Mouse (Mus musculus) liver (tissue): Measurements from ENCODE around the gene Wdr74.

ENCODE experiments used
- DNase-seq: peaks from one replicate; pipeline ENCODE4 v3.0.0-alpha.2; 2020; ENCODE audit warnings: mixed read lengths

The Wdr74 gene

DNA sequence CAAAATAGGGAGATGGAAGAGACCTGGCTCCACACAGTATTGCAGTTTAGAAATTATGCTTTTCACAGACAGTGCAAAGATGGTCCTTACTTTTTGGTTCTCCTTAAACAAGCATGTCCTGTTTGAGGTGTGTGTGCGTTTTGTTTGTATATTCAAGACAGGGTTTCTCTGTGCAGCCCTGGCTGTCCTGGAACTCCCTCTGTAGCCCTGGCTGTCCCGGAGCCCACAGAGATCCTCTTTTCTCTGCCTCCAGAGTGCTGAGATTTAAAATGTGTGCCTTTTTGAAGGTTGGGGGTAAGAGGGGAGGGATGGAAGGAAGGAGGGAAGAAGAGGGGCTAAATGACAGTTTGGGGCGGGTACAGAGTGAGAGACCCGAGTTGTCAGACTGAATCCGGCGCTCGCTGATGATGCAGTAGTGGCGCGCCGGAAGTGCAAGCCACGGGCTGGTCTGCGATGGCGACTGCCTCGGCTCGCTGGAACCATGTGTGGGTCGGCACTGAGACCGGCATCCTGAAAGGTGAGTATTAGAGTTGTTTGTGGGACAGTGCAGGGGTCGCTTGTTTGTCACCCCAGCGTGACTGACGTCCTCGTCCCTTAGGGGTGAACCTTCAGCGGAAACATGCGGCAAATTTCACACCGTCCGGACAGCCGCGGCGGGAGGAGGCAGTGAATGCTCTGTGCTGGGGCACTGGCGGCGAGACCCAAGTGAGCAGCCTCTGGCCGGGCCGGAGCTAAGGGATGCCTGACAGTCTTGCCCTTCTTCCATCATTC lies at the start of gene Wdr74:
Wdr74 (plus strand) TSS at position 439 of the 771 bp plus-strand sequence.
- peak; percentile 87 for DNase-seq

DNA sequence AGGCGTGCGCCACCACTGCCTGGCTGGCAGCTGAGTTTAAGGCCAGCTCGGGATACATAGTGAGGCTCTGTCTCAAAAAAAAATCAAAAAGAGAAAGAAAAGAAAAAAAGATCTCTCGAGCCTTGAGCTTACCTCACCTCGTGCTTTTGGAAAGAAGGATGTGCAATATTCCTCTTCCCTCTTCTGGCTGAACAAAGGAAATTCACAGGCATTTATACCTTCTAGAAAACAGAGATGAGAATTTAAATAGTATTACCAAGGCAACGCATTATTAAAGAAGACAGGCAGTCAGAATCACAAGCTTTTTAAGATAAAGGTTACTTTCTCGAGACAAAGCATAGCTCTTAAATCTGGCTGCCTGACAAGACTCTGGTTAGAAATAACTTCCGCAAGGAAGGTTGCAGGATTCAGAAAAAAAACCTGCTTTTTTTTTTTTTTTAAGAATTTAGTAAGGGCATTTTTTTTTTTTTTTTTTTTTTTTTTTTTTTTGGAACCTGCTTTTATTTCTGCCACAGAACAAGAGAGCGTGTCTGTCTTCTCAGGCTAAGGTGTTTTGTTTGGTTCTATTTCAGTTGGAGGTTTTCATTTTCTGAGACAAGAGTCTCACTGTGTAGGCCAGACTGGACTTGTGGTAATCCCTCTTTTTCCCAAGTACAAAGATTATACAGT lies 43.6 kb upstream of the Wdr74 start:
- DNase-seq = no peak

- DNase-seq = no peak
Measured at GRCm38 (mm10) chr19:8692740-8693139, 42.9 kb upstream of the Wdr74 start.

DNA sequence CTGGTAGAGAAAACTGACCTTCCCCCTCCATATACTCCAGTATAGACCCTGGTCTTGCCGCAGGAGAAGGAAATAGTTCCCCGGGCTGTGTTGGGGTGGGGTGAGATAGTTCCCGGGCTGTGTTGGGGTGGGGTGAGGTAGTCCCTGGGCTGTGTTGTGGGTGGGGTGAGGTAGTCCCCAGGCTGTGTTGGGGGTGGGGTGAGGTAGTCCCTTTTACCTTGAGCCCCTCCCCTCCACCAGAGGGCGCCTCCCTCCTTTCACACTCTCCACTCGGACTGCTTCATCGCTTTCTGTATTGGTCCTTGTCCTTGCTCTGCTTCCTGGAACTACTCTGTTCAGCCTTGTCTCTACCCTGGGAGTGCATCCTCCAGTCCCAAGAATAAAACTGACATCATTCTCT lies 40.3 kb upstream of the Wdr74 start:
- DNase-seq = peak; percentile 83

DNA sequence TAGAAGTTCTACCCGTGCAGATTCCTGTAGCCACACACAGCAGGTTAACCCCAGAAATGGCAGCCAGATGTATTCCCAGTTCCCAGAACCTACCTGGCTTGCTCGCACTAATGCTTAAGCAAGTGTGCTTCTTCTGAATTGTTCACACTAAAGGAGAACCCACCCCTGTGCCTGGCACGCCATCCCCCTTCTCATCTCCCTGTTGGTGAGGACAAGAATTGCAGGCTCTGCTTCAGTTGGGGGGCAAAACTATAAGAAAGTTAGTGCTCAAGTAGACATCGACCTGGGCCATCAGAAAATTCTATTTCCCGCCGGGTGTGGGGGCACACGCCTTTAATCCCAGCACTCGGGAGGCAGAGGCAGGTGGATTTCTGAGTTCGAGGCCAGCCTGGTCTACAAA lies 36.0 kb upstream of the Wdr74 start:
- DNase-seq = no peak

DNA sequence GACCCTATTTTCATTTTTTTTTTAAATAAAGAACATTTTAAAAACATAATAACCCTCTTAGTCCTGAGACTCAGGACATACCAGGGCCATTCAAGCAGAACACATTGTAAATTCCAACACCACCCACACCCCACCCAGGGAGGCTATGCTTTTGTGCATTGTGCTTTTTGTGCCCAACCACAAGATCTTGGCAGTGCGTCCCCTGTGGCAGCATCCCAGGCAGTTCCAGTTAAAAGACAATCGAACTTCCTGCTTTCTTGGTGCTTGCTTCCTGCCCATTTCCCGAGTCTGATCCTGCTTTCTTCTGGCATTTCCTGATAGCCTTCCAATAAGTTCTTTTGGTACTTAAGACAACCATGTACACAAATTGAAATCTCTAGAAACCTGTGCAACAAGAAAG lies 33.2 kb upstream of the Wdr74 start:
- DNase-seq = no peak

- DNase-seq = no peak
Measured at GRCm38 (mm10) chr19:8703571-8703970, 32.1 kb upstream of the Wdr74 start.

- DNase-seq = no peak
Measured at GRCm38 (mm10) chr19:8705026-8705708, 30.5 kb upstream of the Wdr74 start.

DNA sequence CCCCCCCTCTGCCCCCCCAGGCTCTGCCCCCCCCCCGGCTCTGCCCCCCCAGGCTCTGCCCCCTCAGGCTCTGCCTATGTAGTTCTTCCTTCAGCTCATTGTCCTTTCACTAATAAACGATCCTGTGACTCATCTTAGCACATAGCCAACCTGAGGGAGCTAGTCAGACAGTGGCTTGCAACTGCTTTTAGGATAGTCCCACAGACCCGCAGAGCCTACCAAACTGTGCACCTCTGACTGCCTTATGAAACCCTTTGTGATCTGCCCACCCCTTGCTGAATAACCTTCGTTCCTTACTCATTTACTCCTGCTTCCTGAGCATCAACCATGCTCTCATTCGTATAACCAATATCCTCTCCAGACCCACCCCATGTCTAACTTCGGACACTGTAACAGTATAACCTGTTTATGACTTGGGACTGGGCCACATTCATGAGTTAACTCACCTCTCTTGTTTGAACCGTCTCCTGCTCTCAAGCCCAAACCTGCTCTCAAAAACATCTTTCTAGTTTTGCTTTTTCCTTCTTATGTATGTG lies 29.4 kb upstream of the Wdr74 start:
- no peak for DNase-seq

DNA sequence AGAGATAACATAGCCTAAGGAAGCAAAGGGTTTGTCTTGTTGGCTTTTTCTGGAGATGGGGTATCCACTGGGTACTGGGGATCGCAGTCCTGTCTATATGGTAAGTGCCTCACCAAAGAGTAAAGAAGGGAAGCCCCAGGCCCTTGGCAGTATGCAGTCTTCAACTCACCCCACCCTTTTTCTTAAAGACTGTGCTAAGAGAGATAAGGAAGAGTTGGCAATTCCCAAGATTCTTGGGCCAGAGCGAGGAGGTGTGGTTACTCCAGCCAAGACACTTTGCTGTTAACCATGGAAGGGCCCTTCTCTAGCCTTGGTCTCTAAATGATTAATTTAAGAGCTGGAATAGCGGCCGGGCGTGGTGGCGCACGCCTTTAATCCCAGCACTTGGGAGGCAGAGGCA lies 28.7 kb upstream of the Wdr74 start:
- peak; percentile 41 for DNase-seq

DNA sequence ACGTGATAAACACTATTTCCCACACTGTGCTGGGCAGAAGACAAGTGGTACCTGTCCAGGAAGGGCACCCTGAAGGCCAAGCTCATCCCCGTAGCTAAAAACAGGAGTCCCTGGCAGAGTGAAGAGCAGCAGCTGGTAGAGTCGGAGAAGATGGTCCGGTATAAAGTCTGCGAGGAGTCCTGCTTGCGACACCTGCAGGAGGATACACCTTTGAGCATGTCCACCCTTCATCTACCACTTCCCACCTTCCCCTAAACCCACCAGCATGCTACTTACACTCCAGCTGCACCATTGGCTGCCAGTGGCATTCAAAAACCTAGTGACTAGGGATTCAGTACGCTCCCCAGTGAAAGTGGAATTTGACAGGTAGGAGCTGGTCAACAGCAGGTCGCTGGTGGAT lies 26.7 kb upstream of the Wdr74 start:
- DNase-seq = no peak

DNA sequence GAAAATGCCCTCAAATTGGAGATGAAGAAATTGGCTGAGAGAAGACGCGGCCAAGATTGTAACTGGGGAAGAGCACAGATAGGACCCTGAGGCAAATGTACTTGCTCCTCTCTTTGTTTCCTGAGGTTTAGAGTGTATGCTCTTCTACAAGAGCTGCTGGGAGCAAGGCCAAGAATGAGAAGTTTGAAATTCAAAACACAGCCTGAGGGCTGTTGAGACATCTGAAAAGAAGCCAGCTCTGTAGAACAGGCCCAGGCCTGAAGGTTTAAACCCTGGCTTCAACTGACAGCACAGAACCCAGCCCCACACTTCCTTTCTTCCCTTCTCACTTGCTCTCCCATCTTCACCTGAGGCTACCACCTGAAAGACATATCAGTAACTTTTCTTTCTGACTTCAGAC lies 25.6 kb upstream of the Wdr74 start:
- no peak for DNase-seq

DNA sequence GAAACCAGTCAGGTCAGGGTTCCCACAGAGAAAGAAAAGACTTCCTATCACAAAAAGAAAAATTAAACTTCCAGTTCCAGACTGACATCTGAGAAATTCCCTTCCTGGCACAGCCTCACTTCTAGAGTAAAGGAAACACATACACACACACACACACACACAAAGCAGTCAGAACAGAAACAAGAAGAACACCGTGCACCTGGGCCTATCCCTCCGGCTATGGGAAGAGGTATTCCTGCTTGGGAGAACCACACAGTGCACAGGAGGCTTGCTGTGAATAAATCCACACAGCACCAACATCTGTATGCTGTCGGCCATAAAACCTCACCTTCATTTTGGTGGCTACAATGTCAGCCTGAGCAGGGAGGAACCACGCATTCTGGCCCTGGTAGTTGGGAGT lies 24.1 kb upstream of the Wdr74 start:
- DNase-seq = no peak

GRCm38 (mm10) chr19:8711949-8712869 lies 23.4 kb upstream of the Wdr74 start:
- DNase-seq = peak; percentile 17

DNA sequence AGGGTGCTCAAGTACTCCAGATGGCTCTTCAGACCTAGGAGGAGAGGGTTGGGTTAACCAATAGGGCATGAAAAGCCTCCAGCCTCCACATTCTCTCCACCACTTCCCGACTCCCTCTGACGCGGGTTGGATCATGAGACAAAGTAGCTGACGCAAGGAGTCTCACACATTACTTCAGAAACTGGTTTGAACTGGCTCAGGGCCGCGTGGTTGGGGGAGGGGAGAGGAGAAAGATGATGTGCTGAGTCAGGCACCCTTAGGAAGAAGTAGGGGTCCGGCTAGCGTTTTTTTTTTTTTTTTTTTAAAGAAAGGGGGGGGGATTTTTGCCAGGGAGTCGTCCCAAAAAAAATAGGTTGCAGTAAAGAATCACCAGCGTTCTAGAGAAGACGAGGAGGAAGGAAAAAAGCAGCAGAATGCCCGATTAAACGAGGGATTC lies 22.7 kb upstream of the Wdr74 start:
- peak; percentile 82 for DNase-seq

DNA sequence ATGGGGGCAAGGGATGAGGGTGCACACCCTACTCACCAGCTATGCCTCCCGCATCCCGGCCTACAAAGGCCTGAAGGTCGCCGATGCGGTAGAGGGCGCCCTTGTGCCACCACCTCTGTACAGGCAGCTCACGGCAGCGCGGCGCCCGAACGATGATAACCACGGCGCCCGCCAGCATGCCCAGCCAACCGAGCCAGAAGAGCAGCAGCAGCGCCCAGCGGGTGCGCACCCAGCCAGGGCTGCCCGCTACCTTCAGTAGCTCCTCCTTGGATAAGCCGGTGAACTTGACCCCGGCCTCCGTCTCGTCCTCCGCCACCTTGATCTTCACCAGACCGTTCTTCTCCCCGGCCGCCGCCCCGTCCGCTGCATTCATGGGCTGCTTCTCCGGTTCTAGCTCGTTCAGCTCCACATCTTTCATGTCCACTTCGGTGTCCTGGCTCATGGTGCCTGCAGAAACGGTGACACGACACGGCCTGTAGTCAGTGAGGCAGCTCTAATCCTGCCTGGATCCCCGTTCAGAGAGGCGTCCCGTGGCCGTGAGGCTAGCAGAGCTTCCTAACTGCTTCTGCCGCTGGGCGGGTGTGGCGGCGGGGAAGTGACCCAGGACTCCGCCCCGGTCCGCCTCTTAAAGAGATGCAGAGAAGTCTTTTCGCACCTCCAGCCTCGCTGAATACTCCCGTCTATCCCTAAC lies 22.2 kb upstream of the Wdr74 start:
- DNase-seq = peak; percentile 97

DNA sequence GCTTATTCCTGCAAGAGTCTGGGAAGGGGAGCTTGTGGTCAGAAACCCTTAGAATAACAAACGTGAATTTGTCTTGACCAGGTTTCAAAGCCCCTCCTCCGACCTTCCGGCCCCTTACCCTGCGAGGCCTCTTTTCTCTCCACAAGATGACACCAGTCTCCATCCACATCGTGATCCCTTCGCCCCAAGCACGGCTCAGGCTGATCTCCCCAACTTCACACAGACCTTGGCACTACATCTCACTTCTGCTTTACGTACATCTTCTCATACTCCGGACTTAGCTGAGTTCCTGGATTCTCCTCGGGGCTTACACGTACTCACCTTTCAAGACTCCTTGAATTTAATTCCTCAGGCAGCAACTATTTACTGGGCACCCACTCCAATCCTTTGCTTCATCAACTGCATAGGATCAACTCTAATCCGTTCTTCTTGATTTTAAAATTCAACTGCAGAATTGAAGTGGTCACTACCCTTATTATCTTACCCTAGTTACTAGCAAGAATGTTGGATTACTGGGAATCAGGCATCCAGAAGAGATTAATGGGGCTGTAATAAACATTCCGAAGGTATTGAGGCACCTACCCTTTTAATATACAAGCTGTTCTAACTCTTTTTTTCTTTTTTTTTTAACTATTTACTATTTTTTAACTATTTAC lies 21.5 kb upstream of the Wdr74 start:
- DNase-seq = no peak

DNA sequence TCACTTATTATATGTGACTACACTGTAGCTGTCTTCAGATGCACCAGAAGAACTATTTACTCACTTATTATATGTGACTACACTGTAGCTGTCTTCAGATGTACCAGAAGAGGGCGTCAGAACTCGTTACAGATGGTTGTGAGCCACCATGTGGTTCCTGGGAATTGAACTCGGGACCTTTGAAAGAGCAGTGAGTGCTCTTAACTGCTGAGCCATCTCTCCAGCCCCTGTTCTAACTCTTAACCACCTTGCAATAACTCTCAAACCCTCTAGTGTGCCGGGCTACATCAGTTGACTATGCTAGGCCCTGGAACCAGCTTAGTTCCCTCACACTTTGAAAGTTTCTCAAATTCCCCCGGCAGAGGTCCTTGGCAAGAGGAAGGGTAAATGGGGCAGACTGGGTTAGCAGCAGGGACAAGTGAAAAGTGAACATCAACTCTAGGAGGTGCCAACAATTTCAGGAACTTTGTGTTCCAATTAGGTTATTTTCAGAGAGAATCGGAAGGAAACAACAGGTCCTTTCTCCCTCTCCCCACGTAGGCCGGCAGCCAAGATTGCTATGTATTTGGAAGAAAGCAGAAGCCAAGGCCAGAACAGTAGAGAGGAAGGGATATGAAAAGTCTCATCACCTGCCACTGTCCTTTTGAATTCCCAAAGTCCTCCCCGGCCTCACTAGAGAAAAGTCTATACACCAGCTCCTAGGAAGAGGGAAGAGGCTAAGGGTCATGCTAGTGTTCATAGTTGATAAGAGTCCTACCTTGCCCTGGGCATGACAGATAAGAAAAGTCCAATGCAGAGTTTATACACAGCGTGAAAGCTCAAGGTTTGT lies 20.8 kb upstream of the Wdr74 start:
- DNase-seq = peak; percentile 70

- DNase-seq = peak; percentile 71
Measured at GRCm38 (mm10) chr19:8715868-8716766, 19.5 kb upstream of the Wdr74 start.
